Mouse (Mus musculus) intestine, postnatal 0 days (tissue): ENCODE measurements around the gene Piezo1. TPM values are rescaled to one million over a fixed set of nuclear protein-coding genes. Genes with fewer than 3 reads are reported as not detected.

Experiments
- ATAC-seq: fragments of 200-750 bp; cut with Nextera tagmentation; 2 replicates; pipeline ENCODE4 v1.8.0; 2017; ENCODE audit warnings: mild to moderate bottlenecking, moderate TSS enrichment, moderate library complexity
- H3K27ac ChIP-seq: fragments of 300-500 bp; sonication (generic); 2 replicates; pipeline ENCODE4 v1.5.1; 2014; ENCODE audit warnings: mild to moderate bottlenecking, low read depth, low read length, moderate library complexity
- H3K27me3 ChIP-seq: fragments of 300-500 bp; sonication (generic); replicated peaks from 2 replicates; pipeline ENCODE4 v1.6.1; 2014; ENCODE audit warnings: low read length, mixed read lengths; ENCODE audit not compliant: control insufficient read depth, insufficient read depth
- H3K36me3 ChIP-seq: fragments of 300-500 bp; sonication (generic); 2 replicates; pipeline ENCODE4 v1.6.1; 2014; ENCODE audit warnings: mild to moderate bottlenecking, moderate library complexity; ENCODE audit not compliant: control insufficient read depth, insufficient read depth
- H3K4me1 ChIP-seq: fragments of 300-500 bp; sonication (generic); replicated peaks from 2 replicates; pipeline ENCODE4 v1.6.1; 2014; ENCODE audit warnings: antibody characterized with exemption, low read length, mixed read lengths; ENCODE audit not compliant: control insufficient read depth, insufficient read depth
- H3K4me2 ChIP-seq: fragments of 300-500 bp; sonication (generic); replicated peaks from 2 replicates; pipeline ENCODE4 v1.6.1; 2014; ENCODE audit warnings: low read depth, mild to moderate bottlenecking, moderate library complexity
- H3K4me3 ChIP-seq: fragments of 300-500 bp; sonication (generic); 2 replicates; pipeline ENCODE4 v1.5.1; 2014; ENCODE audit warnings: low read depth, low read length
- H3K9ac ChIP-seq: fragments of 300-500 bp; sonication (generic); 2 replicates; pipeline ENCODE4 v1.6.1; 2014; ENCODE audit warnings: mild to moderate bottlenecking, low read depth, low read length
- H3K9me3 ChIP-seq: fragments of 300-500 bp; sonication (generic); 2 replicates; pipeline ENCODE4 v1.6.1; 2016; ENCODE audit warnings: mixed run types; ENCODE audit not compliant: control insufficient read depth
- CTCF ChIP-seq: sonication (generic); IDR thresholded peaks from 2 replicates; pipeline ENCODE4 v1.5.1; 2016; ENCODE audit warnings: low read depth, mild to moderate bottlenecking, control low read depth, antibody characterized with exemption, moderate library complexity
- WGBS: fragments of 180-500 bp; shearing (Covaris S2); extraction: QIAGEN DNeasy Blood & Tissue Kit; methylation state at CpG from one replicate; pipeline ENCODE4 v1.1.7; 2014; 5-methylcytosine and 5-hydroxymethylcytosine counted together
- polyA plus RNA-seq: library from polyadenylated mRNA; unstranded; fragments of >200 nt; fragmentation: Nextera tagmentation; extraction: Ambion mirVana; gene quantifications from 2 replicates; pipeline ENCODE4 v1.2.1, GENCODE M21; 2015

The Piezo1 gene
- polyA plus RNA-seq, 1 experiment from 2014 or later, result 4.4 TPM

GRCm38 (mm10) chr8:122572751-122573150 is 21.6 kb upstream of the Piezo1 start:
- Histone ChIP-seq H3K27ac (peak overlapping the region; percentile 88), H3K9ac (no peak overlapping the region), H3K4me2 (no peak overlapping the region), H3K9me3 (no peaks in the 10 kb centered on the region), H3K4me3 (no peak overlapping the region), H3K36me3 (peaks cover 40% of the 10 kb centered on the region), H3K4me1 (peaks cover 13% of the 10 kb centered on the region), H3K27me3 (no peaks in the 10 kb centered on the region)
- no peak for TF ChIP-seq CTCF
- WGBS, result 57% methylated on average over 3 of the region's 3 CpGs
- no peak for ATAC-seq

- Histone ChIP-seq H3K27me3 (no peaks in the 10 kb centered on the region), H3K27ac (peak overlapping the region; percentile 88; the same call in 1 of the 2 replicates), H3K9me3 (no peaks in the 10 kb centered on the region), H3K9ac (no peak overlapping the region), H3K4me2 (no peak overlapping the region), H3K4me1 (peaks cover 17% of the 10 kb centered on the region), H3K4me3 (no peak overlapping the region), H3K36me3 (peaks cover 40% of the 10 kb centered on the region)
- WGBS, result 77% methylated on average over 17 of the region's 17 CpGs
- no peak for TF ChIP-seq CTCF
- no peak for ATAC-seq
Measured at GRCm38 (mm10) chr8:122571750-122572267, 20.7 kb upstream of the Piezo1 start.

- no peak overlapping the region for H3K4me3 ChIP-seq
- H3K9ac ChIP-seq, result no peak overlapping the region
- no peak overlapping the region; the same call in 1 of the 2 replicates for H3K27ac ChIP-seq
- H3K9me3 ChIP-seq, result no peaks in the 10 kb centered on the region
- no peak overlapping the region for H3K4me2 ChIP-seq
- no peaks in the 10 kb centered on the region for H3K27me3 ChIP-seq
- H3K4me1 ChIP-seq, result peaks cover 20% of the 10 kb centered on the region; the same call in 1 of the 2 replicates
- TF ChIP-seq CTCF, result no peak
- peaks cover 40% of the 10 kb centered on the region for H3K36me3 ChIP-seq
- no peak for ATAC-seq
- 89% methylated on average over 11 of the region's 11 CpGs for WGBS
Measured at GRCm38 (mm10) chr8:122571153-122571552, 20.0 kb upstream of the Piezo1 start.

GRCm38 (mm10) chr8:122569996-122570395 is 18.9 kb upstream of the Piezo1 start:
- Histone ChIP-seq H3K27me3 (no peaks in the 10 kb centered on the region), H3K9ac (no peak overlapping the region), H3K4me3 (no peak overlapping the region), H3K9me3 (no peaks in the 10 kb centered on the region), H3K4me1 (peaks cover 15% of the 10 kb centered on the region; the same call in 1 of the 2 replicates), H3K4me2 (no peak overlapping the region), H3K27ac (no peak overlapping the region), H3K36me3 (peaks cover 40% of the 10 kb centered on the region)
- ATAC-seq, result no peak
- WGBS, result 95% methylated on average over 16 of the region's 16 CpGs
- TF ChIP-seq CTCF, result no peak

- no peak for ATAC-seq
- Histone ChIP-seq H3K27me3 (no peaks in the 10 kb centered on the region), H3K27ac (no peak overlapping the region), H3K4me3 (peak overlapping the region; percentile 81; the same call in 1 of the 2 replicates), H3K36me3 (peaks cover 40% of the 10 kb centered on the region), H3K9ac (peak overlapping the region; percentile 85; the same call in 1 of the 2 replicates), H3K4me1 (peaks cover 12% of the 10 kb centered on the region; the same call in 1 of the 2 replicates), H3K9me3 (no peaks in the 10 kb centered on the region), H3K4me2 (peak overlapping the region; percentile 92)
- WGBS, result 67% methylated on average over 9 of the region's 9 CpGs
- TF ChIP-seq CTCF, result peak; percentile 34
Measured at GRCm38 (mm10) chr8:122569329-122569728, 18.2 kb upstream of the Piezo1 start.

GRCm38 (mm10) chr8:122568881-122569309 is 17.8 kb upstream of the Piezo1 start:
- ATAC-seq, result no peak
- Histone ChIP-seq H3K9ac (peak overlapping the region; percentile 85), H3K27me3 (no peaks in the 10 kb centered on the region), H3K27ac (no peak overlapping the region), H3K4me3 (peak overlapping the region; percentile 81), H3K36me3 (peaks cover 40% of the 10 kb centered on the region), H3K9me3 (no peaks in the 10 kb centered on the region), H3K4me2 (peak overlapping the region; percentile 92), H3K4me1 (peaks cover 12% of the 10 kb centered on the region; the same call in 1 of the 2 replicates)
- WGBS, result 12% methylated on average over 10 of the region's 10 CpGs
- peak; percentile 50 for TF ChIP-seq CTCF
